Mouse (Mus musculus): ENCODE measurements around the gene Sp4. TPM values are rescaled to one million over a fixed set of nuclear protein-coding genes. Genes with fewer than 3 reads are reported as not detected.

The Sp4 gene
- total and polyA plus RNA-seq, 3 experiments = 21.4 to 35.4 (median 33.9) TPM

GRCm38 (mm10) chr12:118186120-118186880 is 114.9 kb downstream of the Sp4 start:
- Histone ChIP-seq H3K79me2 (ENCODE audit: control insufficient read depth, insufficient read depth, low read length, poor library complexity) (no peaks in the 10 kb centered on the region), H3K9ac (ENCODE audit: control insufficient read depth, low read depth, low read length, poor library complexity, severe bottlenecking) (no peak overlapping the region), H3K27ac (ENCODE audit: control insufficient read depth, low read depth, low read length) (no peak overlapping the region), H3K4me1 (ENCODE audit: control insufficient read depth in 1 of 2, insufficient read depth in 2 of 2, low read length in 2 of 2) (0 out of 4 replicates have a peak, but pooled peaks cover 0 to 2% of the 10 kb centered on the region in 2 experiments), H3K36me3 (ENCODE audit: control insufficient read depth in 1 of 2, insufficient read depth in 2 of 2, low read length in 2 of 2) (peaks cover 0 to 2% of the 10 kb centered on the region in 2 experiments; a peak in 1 of 4 replicates), H3K27me3 (ENCODE audit: control insufficient read depth in 1 of 2, insufficient read depth in 2 of 2, low read length in 2 of 2) (peaks cover 1 to 7% of the 10 kb centered on the region in 2 experiments), H3K4me3 (ENCODE audit: control insufficient read depth in 1 of 2, insufficient read depth in 1 of 2, low read depth in 2 of 2, low read length in 2 of 2) (no peak overlapping the region), H3K9me3 (replicated peaks; ENCODE audit: insufficient read depth, low read length) (no peaks in the 10 kb centered on the region)
- TF ChIP-seq MEF2A (IDR thresholded peaks at IDR 0.05; ENCODE audit: extremely low read depth, insufficient replicate concordance, low read depth, low read length, poor library complexity, severe bottlenecking) = no peak
- no peak for TF ChIP-seq ETS1 (IDR thresholded peaks at IDR 0.05; ENCODE audit: low read depth, low read length)
- TF ChIP-seq UBTF (IDR thresholded peaks at IDR 0.05; ENCODE audit: borderline replicate concordance, insufficient read depth, low read depth, low read length) = no peak
- TF ChIP-seq MXI1 (IDR thresholded peaks at IDR 0.05; ENCODE audit: low read depth, low read length) = no peak
- no peak for TF ChIP-seq HCFC1 (IDR thresholded peaks at IDR 0.05; ENCODE audit: low read depth, low read length)
- no peak for TF ChIP-seq POLR2AphosphoS2 (IDR thresholded peaks at IDR 0.05; ENCODE audit: low read length)
- TF ChIP-seq CHD1 (IDR thresholded peaks at IDR 0.05; ENCODE audit: low read depth, low read length) = no peak
- no peak for TF ChIP-seq CTCF (IDR thresholded peaks at IDR 0.05 in 2 of 3, conservative IDR thresholded peaks at IDR 0.05 in 1 of 3; ENCODE audit: control insufficient read depth in 1 of 3, insufficient read depth in 1 of 3, low read depth in 2 of 3, low read length in 3 of 3, poor library complexity in 1 of 3, severe bottlenecking in 1 of 3)
- no peak for TF ChIP-seq SIN3A (IDR thresholded peaks at IDR 0.05; ENCODE audit: low read length)
- DNase-seq (ENCODE audit: low read depth, low spot score) = no peak

Other genes starting within 250 kb of the Sp4 start
- 0.72 and 0.77 TPM in 2 replicates for gene Dnah11, start 102.4 kb downstream of the Sp4 start, total RNA-seq (2012; rRNA removed)
- gene Dnah11, start 102.4 kb downstream of the Sp4 start, polyA plus RNA-seq (2012; ENCODE audit: insufficient read depth in 1 of 2, insufficient read length in 2 of 2, low read depth in 1 of 2, low replicate concordance in 2 of 2, missing spikeins in 1 of 2) = under 1 TPM in 1 of 2 experiments, not detected in 1; 0.11 TPM

Data from MEL (cell line).